Mouse (Mus musculus): ENCODE measurements around the gene Igfbp5. TPM values are rescaled to one million over a fixed set of nuclear protein-coding genes. Genes with fewer than 3 reads are reported as not detected.

Gene Igfbp5
- polyA plus RNA-seq (2015; fragmentation: Nextera tagmentation; extraction: Ambion mirVana) = 14.3 and 14.6 TPM in 2 replicates

DNA sequence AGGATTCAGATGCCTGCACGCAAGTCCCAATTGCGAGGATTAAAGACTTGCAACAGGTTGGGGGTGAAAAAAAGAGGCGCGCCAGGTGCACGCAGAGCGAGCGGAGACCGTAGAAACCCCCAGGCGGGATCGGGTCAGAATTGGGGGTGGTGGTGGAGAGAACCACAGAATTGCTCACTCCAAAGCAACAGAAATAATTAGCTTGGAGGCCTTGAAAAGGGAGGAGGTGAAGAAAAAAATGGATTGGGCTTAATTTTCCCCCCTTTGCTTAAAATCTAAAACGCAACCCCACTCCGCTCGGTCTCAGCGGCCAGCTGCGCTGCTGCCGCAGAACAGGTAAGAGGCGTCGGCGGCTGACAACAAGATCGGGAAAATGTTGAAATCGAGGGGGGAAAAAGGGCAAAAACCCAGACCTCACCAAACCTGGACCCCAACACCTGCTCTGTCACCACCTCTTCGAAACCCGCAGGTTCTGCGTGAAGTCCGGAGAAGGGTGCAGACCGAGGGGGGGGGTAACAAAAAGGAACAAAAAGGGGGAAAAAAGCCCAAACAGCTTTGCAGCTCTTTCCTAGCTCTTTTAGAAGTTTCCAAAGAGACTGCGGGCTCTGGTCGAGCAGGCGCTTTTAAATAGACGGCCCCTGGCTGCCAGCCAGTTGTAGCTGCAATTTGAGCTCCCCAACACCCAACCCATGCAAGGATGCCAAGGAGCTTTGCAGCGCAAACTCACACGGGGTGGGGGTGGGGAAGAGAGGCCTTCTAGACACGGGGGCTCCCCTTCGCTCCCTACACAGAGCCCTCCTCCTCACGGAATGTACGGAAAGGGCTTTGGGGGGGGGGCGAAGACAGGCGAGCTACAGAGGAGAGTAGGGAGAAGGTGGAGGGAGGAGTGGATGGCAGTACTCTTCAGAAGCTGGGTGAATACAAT lies at the start of gene Igfbp5:
Igfbp5 (minus strand) TSS at position 598 of the 925 bp plus-strand sequence.
- TF ChIP-seq CTCF (IDR thresholded peaks at IDR 0.05; ENCODE audit: low read depth) = no peak
- Histone ChIP-seq H3K9ac (ENCODE audit: low read depth, low read length) (peak within 1 kb of the TSS; percentile 26; the same call in 1 of the 2 replicates), H3K9me3 (ENCODE audit: control insufficient read depth) (no peaks in the 10 kb centered on the region), H3K4me3 (ENCODE audit: low read depth, low read length) (peak within 1 kb of the TSS; percentile 49), H3K4me2 (replicated peaks; ENCODE audit: low read depth) (peak within 1 kb of the TSS; percentile 83), H3K27me3 (replicated peaks; ENCODE audit: control insufficient read depth, insufficient read depth, low read length) (peaks cover 37% of the 10 kb centered on the region; the same call in 1 of the 2 replicates), H3K4me1 (replicated peaks; ENCODE audit: control insufficient read depth, insufficient read depth, low read length) (peaks cover 5% of the 10 kb centered on the region), H3K27ac (ENCODE audit: low read depth, low read length) (peak within 1 kb of the TSS; percentile 35; the same call in 1 of the 2 replicates), H3K36me3 (ENCODE audit: control insufficient read depth, insufficient read depth) (no peaks in the 10 kb centered on the region)
- ATAC-seq = no peak
- WGBS = 1% methylated on average over 38 of the region's 38 CpGs

- Histone ChIP-seq H3K4me3 (ENCODE audit: low read depth, low read length) (no peak overlapping the region), H3K27ac (ENCODE audit: low read depth, low read length) (no peak overlapping the region), H3K36me3 (ENCODE audit: control insufficient read depth, insufficient read depth) (no peaks in the 10 kb centered on the region), H3K4me2 (replicated peaks; ENCODE audit: low read depth) (no peak overlapping the region), H3K9ac (ENCODE audit: low read depth, low read length) (no peak overlapping the region), H3K27me3 (replicated peaks; ENCODE audit: control insufficient read depth, insufficient read depth, low read length) (no peaks in the 10 kb centered on the region), H3K9me3 (ENCODE audit: control insufficient read depth) (no peaks in the 10 kb centered on the region), H3K4me1 (replicated peaks; ENCODE audit: control insufficient read depth, insufficient read depth, low read length) (0 out of 2 replicates have a peak, but pooled peaks cover 4% of the 10 kb centered on the region)
- 44% methylated on average over 6 of the region's 6 CpGs for WGBS
- no peak for ATAC-seq
- no peak for TF ChIP-seq CTCF (IDR thresholded peaks at IDR 0.05; ENCODE audit: low read depth)
Measured at GRCm38 (mm10) chr1:72914815-72915214, 40.1 kb upstream of the Igfbp5 start.

DNA sequence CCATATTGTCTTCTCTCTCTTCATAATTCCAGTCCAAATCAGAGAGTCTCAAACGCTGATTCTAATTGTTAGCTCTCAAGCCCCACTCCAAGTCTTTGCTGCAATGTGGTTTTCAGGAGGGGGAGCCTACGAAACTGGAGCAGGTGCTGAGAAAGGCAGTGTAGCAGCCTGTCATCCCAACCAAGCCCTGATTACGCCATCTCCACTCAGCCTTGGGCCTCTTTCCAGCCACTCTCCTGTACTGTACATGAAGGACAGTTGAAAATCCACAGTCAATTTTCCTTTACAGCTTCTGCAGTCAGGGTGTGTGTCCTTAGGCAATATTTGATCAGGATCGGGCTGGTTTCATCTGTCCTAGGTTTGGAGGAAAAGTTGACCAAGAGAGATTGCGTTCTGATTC lies 38.4 kb upstream of the Igfbp5 start:
- Histone ChIP-seq H3K27ac (ENCODE audit: low read depth, low read length) (no peak overlapping the region), H3K36me3 (ENCODE audit: control insufficient read depth, insufficient read depth) (no peaks in the 10 kb centered on the region), H3K27me3 (replicated peaks; ENCODE audit: control insufficient read depth, insufficient read depth, low read length) (no peaks in the 10 kb centered on the region), H3K9ac (ENCODE audit: low read depth, low read length) (no peak overlapping the region), H3K4me3 (ENCODE audit: low read depth, low read length) (no peak overlapping the region), H3K9me3 (ENCODE audit: control insufficient read depth) (no peaks in the 10 kb centered on the region), H3K4me2 (replicated peaks; ENCODE audit: low read depth) (no peak overlapping the region), H3K4me1 (replicated peaks; ENCODE audit: control insufficient read depth, insufficient read depth, low read length) (0 out of 2 replicates have a peak, but pooled peaks cover 4% of the 10 kb centered on the region)
- 53% methylated on average over 5 of the region's 5 CpGs for WGBS
- no peak for TF ChIP-seq CTCF (IDR thresholded peaks at IDR 0.05; ENCODE audit: low read depth)
- ATAC-seq = no peak

DNA sequence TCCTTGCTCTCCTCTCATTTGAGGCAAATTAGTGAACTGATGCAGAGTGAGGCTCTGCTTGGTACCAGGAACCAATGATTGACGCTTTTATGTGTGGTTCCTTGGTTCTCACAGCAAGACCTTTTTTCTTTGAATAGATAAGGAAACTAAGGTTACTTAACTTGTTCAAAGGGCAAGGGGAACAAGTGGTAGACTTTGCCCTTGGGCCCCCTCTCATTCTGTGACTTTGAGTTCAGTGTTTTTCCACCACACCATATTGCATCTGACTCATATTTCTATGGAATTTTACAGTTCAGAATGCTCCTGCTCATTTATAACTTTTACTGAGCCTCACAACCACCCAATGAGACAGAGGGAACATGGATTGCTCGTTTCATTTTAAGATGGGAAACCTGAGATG lies 21.1 kb upstream of the Igfbp5 start:
- peak; percentile 85 for ATAC-seq
- Histone ChIP-seq H3K27ac (ENCODE audit: low read depth, low read length) (no peak overlapping the region), H3K4me3 (ENCODE audit: low read depth, low read length) (no peak overlapping the region), H3K9me3 (ENCODE audit: control insufficient read depth) (no peaks in the 10 kb centered on the region), H3K4me1 (replicated peaks; ENCODE audit: control insufficient read depth, insufficient read depth, low read length) (no peaks in the 10 kb centered on the region), H3K4me2 (replicated peaks; ENCODE audit: low read depth) (no peak overlapping the region), H3K9ac (ENCODE audit: low read depth, low read length) (no peak overlapping the region), H3K36me3 (ENCODE audit: control insufficient read depth, insufficient read depth) (no peaks in the 10 kb centered on the region), H3K27me3 (replicated peaks; ENCODE audit: control insufficient read depth, insufficient read depth, low read length) (no peaks in the 10 kb centered on the region)
- no peak for TF ChIP-seq CTCF (IDR thresholded peaks at IDR 0.05; ENCODE audit: low read depth)
- 45% methylated on average over 2 of the region's 2 CpGs for WGBS

DNA sequence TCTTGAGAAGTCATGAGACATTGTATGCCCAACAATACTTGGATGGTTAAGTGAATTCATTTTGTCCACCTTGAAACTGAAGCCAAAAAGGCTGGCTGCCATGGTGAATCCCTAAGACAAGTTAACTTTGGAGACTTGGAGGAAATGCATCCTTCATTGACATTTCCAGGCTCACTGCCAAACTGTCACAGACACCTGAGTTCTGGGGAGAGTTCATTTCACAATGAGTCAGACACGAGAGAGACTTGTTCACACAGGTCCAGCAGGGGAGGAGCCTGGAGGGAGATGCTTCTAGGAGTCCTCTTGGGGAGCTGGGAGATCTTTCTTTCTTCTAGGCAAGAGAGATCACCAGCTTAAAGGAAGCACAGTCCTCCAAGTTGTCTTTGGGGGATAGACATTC lies 13.2 kb upstream of the Igfbp5 start:
- no peak overlapping the region for H3K27ac ChIP-seq (ENCODE audit: low read depth, low read length)
- no peaks in the 10 kb centered on the region for H3K4me1 ChIP-seq (replicated peaks; ENCODE audit: control insufficient read depth, insufficient read depth, low read length)
- no peak overlapping the region for H3K9ac ChIP-seq (ENCODE audit: low read depth, low read length)
- no peak for ATAC-seq
- no peaks in the 10 kb centered on the region for H3K36me3 ChIP-seq (ENCODE audit: control insufficient read depth, insufficient read depth)
- no peak overlapping the region for H3K4me3 ChIP-seq (ENCODE audit: low read depth, low read length)
- TF ChIP-seq CTCF (IDR thresholded peaks at IDR 0.05; ENCODE audit: low read depth) = no peak
- no peak overlapping the region for H3K4me2 ChIP-seq (replicated peaks; ENCODE audit: low read depth)
- no peaks in the 10 kb centered on the region for H3K27me3 ChIP-seq (replicated peaks; ENCODE audit: control insufficient read depth, insufficient read depth, low read length)
- WGBS = 12% methylated on average over 1 of the region's 1 CpGs
- no peaks in the 10 kb centered on the region for H3K9me3 ChIP-seq (ENCODE audit: control insufficient read depth)

DNA sequence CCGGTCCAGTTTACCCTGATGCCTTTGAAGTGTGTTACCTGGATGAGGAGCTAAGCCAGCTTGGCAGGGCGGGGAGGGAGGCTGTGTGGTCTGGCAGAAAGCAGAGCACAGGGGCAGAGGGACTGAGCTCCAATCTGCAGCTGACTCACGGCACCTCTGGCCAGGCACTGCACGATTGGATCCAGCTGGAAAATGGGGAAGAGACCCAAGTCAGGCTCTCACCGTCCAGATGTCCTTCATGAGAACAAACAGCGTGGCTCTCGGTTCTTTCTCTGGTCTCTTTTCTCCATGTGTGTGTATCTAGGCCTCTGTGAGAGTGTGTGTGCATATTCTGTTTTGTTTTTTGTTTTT lies 11.1 kb upstream of the Igfbp5 start:
- Histone ChIP-seq H3K9me3 (ENCODE audit: control insufficient read depth) (no peaks in the 10 kb centered on the region), H3K4me2 (replicated peaks; ENCODE audit: low read depth) (no peak overlapping the region), H3K36me3 (ENCODE audit: control insufficient read depth, insufficient read depth) (no peaks in the 10 kb centered on the region), H3K27ac (ENCODE audit: low read depth, low read length) (no peak overlapping the region), H3K9ac (ENCODE audit: low read depth, low read length) (no peak overlapping the region), H3K27me3 (replicated peaks; ENCODE audit: control insufficient read depth, insufficient read depth, low read length) (no peaks in the 10 kb centered on the region), H3K4me1 (replicated peaks; ENCODE audit: control insufficient read depth, insufficient read depth, low read length) (no peaks in the 10 kb centered on the region), H3K4me3 (ENCODE audit: low read depth, low read length) (no peak overlapping the region)
- 65% methylated on average over 7 of the region's 7 CpGs for WGBS
- ATAC-seq = no peak
- TF ChIP-seq CTCF (IDR thresholded peaks at IDR 0.05; ENCODE audit: low read depth) = no peak

Data from intestine, postnatal 0 days (tissue).